Mouse (Mus musculus) heart, postnatal 0 days (tissue): ENCODE measurements around the gene Fam178b. TPM values are rescaled to one million over a fixed set of nuclear protein-coding genes. Genes with fewer than 3 reads are reported as not detected.

Experiments used
- ATAC-seq: fragments of 200-750 bp; cut with Nextera tagmentation; 2 replicates; pipeline ENCODE4 v1.8.0; 2017; ENCODE audit warnings: low read depth, moderate number of reproducible peaks, moderate library complexity; ENCODE audit not compliant: insufficient read depth
- DNase-seq: peaks from one replicate; pipeline ENCODE4 v3.0.0-alpha.2; 2016; ENCODE audit warnings: low spot score
- H3K27ac ChIP-seq: fragments of 300-500 bp; sonication (generic); 2 replicates; pipeline ENCODE4 v1.5.1; 2014; ENCODE audit warnings: low read depth, mild to moderate bottlenecking
- H3K27me3 ChIP-seq: fragments of 300-500 bp; sonication (generic); 2 replicates; pipeline ENCODE4 v1.6.1; 2014; ENCODE audit warnings: low read length, mixed read lengths; ENCODE audit not compliant: control insufficient read depth, insufficient read depth
- H3K36me3 ChIP-seq: fragments of 300-500 bp; sonication (generic); replicated peaks from 2 replicates; pipeline ENCODE4 v1.6.1; 2014; ENCODE audit warnings: low read length, mixed read lengths; ENCODE audit not compliant: control insufficient read depth, insufficient read depth
- H3K4me1 ChIP-seq: fragments of 300-500 bp; sonication (generic); 2 replicates; pipeline ENCODE4 v1.6.1; 2014; ENCODE audit warnings: antibody characterized with exemption; ENCODE audit not compliant: control insufficient read depth, insufficient read depth
- H3K4me2 ChIP-seq: fragments of 300-500 bp; sonication (generic); 2 replicates; pipeline ENCODE4 v1.6.1; 2014; ENCODE audit warnings: low read depth, mild to moderate bottlenecking, low read length, moderate library complexity
- H3K4me3 ChIP-seq: fragments of 300-500 bp; sonication (generic); 2 replicates; pipeline ENCODE4 v1.5.1; 2014; ENCODE audit warnings: low read depth, low read length
- H3K9ac ChIP-seq: fragments of 300-500 bp; sonication (generic); replicated peaks from 2 replicates; pipeline ENCODE4 v1.6.1; 2014; ENCODE audit warnings: low read depth, low read length, mixed read lengths
- H3K9me3 ChIP-seq: fragments of 300-500 bp; sonication (generic); replicated peaks from 2 replicates; pipeline ENCODE4 v1.6.1; 2016; ENCODE audit warnings: low read length; ENCODE audit not compliant: control insufficient read depth
- CTCF ChIP-seq: IDR thresholded peaks from 2 replicates; pipeline ENCODE4 v1.5.1; 2016; ENCODE audit warnings: antibody characterized with exemption, control low read depth, low read depth
- EP300 ChIP-seq: IDR thresholded peaks from 2 replicates; pipeline ENCODE4 v1.6.1; 2016; ENCODE audit warnings: antibody characterized with exemption, low read depth
- WGBS: fragments of 180-500 bp; shearing (Covaris S2); extraction: QIAGEN DNeasy Blood & Tissue Kit; methylation state at CpG from one replicate; pipeline ENCODE4 v1.1.7; 2014; 5-methylcytosine and 5-hydroxymethylcytosine counted together
- polyA plus RNA-seq: library from polyadenylated mRNA; unstranded; fragments of >200 nt; fragmentation: Nextera tagmentation; extraction: Ambion mirVana; gene quantifications from 2 replicates; pipeline ENCODE4 v1.2.1, GENCODE M21; 2015
- total RNA-seq: library from RNA; depleted of rRNA; stranded (reverse); fragments of >200 nt; gene quantifications from 2 replicates; pipeline ENCODE4 v1.2.3, GENCODE M21; 2014; ENCODE audit warnings: low replicate concordance

Gene Fam178b
- total and polyA plus RNA-seq, 2 experiments from 2014 or later, result 0.81 TPM; not detected in 1

- Histone ChIP-seq H3K4me1 (peaks cover 34% of the 10 kb centered on the region), H3K27ac (no peak overlapping the region), H3K4me3 (no peak overlapping the region), H3K36me3 (no peaks in the 10 kb centered on the region), H3K27me3 (no peaks in the 10 kb centered on the region), H3K4me2 (no peak overlapping the region), H3K9me3 (no peaks in the 10 kb centered on the region), H3K9ac (no peak overlapping the region)
- DNase-seq (no peak), ATAC-seq (no peak)
- TF ChIP-seq CTCF (no peak), EP300 (no peak)
- 44% methylated on average over 1 of the region's 1 CpGs for WGBS
These were observed 89.9 kb downstream of the Fam178b start for GRCm38 (mm10) chr1:36593099-36593498.

GRCm38 (mm10) chr1:36591408-36591807, 91.6 kb downstream of the Fam178b start:
- no peaks in the 10 kb centered on the region for H3K9me3 ChIP-seq
- TF ChIP-seq EP300 (no peak), CTCF (no peak)
- no peak overlapping the region for H3K4me2 ChIP-seq
- H3K9ac ChIP-seq, result no peak overlapping the region
- H3K4me1 ChIP-seq, result peaks cover 36% of the 10 kb centered on the region
- no peaks in the 10 kb centered on the region for H3K27me3 ChIP-seq
- H3K36me3 ChIP-seq, result no peaks in the 10 kb centered on the region
- no peak overlapping the region for H3K27ac ChIP-seq
- DNase-seq (no peak), ATAC-seq (no peak)
- no peak overlapping the region for H3K4me3 ChIP-seq
- 39% methylated on average over 2 of the region's 2 CpGs for WGBS

- no peaks in the 10 kb centered on the region for H3K9me3 ChIP-seq
- no peak overlapping the region for H3K9ac ChIP-seq
- TF ChIP-seq EP300 (no peak), CTCF (no peak)
- peaks cover 28% of the 10 kb centered on the region for H3K4me1 ChIP-seq
- 80% methylated on average over 9 of the region's 9 CpGs for WGBS
- no peaks in the 10 kb centered on the region for H3K36me3 ChIP-seq
- no peak overlapping the region for H3K27ac ChIP-seq
- DNase-seq (no peak), ATAC-seq (no peak)
- H3K4me3 ChIP-seq, result no peak overlapping the region
- no peaks in the 10 kb centered on the region for H3K27me3 ChIP-seq
- H3K4me2 ChIP-seq, result no peak overlapping the region
These were observed 92.3 kb downstream of the Fam178b start for GRCm38 (mm10) chr1:36590664-36591063.

- no peak overlapping the region for H3K4me2 ChIP-seq
- peak overlapping the region; percentile 72 for H3K27ac ChIP-seq
- ATAC-seq (peak; percentile 76), DNase-seq (peak; percentile 80)
- H3K9me3 ChIP-seq, result no peaks in the 10 kb centered on the region
- H3K9ac ChIP-seq, result 0 out of 2 replicates have a peak overlapping the region, but pooled peaks have one; percentile 1
- peaks cover 24% of the 10 kb centered on the region for H3K4me1 ChIP-seq
- H3K36me3 ChIP-seq, result no peaks in the 10 kb centered on the region
- H3K4me3 ChIP-seq, result no peak overlapping the region
- no peak for TF ChIP-seq EP300
- no peak for TF ChIP-seq CTCF
- H3K27me3 ChIP-seq, result no peaks in the 10 kb centered on the region
- 8% methylated on average over 6 of the region's 6 CpGs for WGBS
These were observed 93.5 kb downstream of the Fam178b start for GRCm38 (mm10) chr1:36589486-36589885.

- peak overlapping the region; percentile 72 for H3K27ac ChIP-seq
These were observed 94.2 kb downstream of the Fam178b start for GRCm38 (mm10) chr1:36588476-36589450.

More at GRCm38 (mm10) chr1:36588476-36589450, 94.2 kb downstream of the Fam178b start:
- no peaks in the 10 kb centered on the region for H3K9me3 ChIP-seq
- H3K4me3 ChIP-seq, result no peak overlapping the region
- H3K4me2 ChIP-seq, result no peak overlapping the region
- no peak for TF ChIP-seq CTCF
- 62% methylated on average over 13 of the region's 13 CpGs for WGBS
- no peaks in the 10 kb centered on the region for H3K36me3 ChIP-seq
- H3K9ac ChIP-seq, result 0 out of 2 replicates have a peak overlapping the region, but pooled peaks have one; percentile 1
- peak; percentile 76 for ATAC-seq
- DNase-seq, result peak; percentile 31
- H3K4me1 ChIP-seq, result peaks cover 24% of the 10 kb centered on the region
- H3K27me3 ChIP-seq, result no peaks in the 10 kb centered on the region
